Mouse (Mus musculus): ENCODE measurements around the gene Ccdc88a.

DNA sequence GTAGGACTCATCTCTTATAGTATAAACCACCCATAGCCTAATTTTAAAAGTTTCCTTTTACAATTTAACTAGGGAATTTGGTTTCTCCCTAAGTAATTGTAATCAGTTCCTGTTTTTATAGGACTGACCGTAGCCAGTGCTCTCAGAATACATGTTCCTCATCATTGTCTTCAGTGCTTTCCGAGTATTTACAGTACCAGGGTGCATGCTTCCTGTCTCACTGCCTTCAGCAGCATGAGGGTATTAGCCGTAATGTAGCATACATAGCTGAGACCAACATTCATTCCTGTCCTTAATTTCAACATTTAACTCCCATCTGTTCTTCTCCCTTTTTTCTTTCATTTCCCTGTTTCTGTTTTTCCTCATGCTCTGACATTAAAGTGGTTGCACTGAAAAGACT lies 123.5 kb downstream of the Ccdc88a start:
- TF ChIP-seq CTCF (IDR thresholded peaks at IDR 0.05; ENCODE audit: borderline replicate concordance, insufficient read depth, low read depth, low read length): no peak
- no peak for TF ChIP-seq POLR2A (IDR thresholded peaks at IDR 0.05; ENCODE audit: borderline replicate concordance, insufficient read depth, low read length)
